Mouse (Mus musculus) intestine, embryonic 16.5 days (tissue): ENCODE measurements at regions not wholly inside any gene's neighbourhood (a gene's known extent, or its start where the extent isn't known, plus 50 kb on each side); places are given as distances from the start of the nearest gene placed in this dataset.

Source experiments
- ATAC-seq: fragments of 200-750 bp; cut with Nextera tagmentation; 2 replicates; pipeline ENCODE4 v1.8.0; 2017; ENCODE audit warnings: moderate TSS enrichment, moderate library complexity
- H3K27ac ChIP-seq: fragments of 300-500 bp; sonication (generic); 2 replicates; pipeline ENCODE4 v1.5.1; 2014; ENCODE audit warnings: mild to moderate bottlenecking, low read length
- H3K27me3 ChIP-seq: fragments of 300-500 bp; sonication (generic); replicated peaks from 2 replicates; pipeline ENCODE4 v1.6.1; 2014; ENCODE audit warnings: low read length, control low read depth, mixed read lengths; ENCODE audit not compliant: control insufficient read depth, insufficient read depth
- H3K36me3 ChIP-seq: fragments of 300-500 bp; sonication (generic); 2 replicates; pipeline ENCODE4 v1.6.1; 2014; ENCODE audit warnings: low read length, control low read depth; ENCODE audit not compliant: control insufficient read depth, insufficient read depth
- H3K4me1 ChIP-seq: fragments of 300-500 bp; sonication (generic); 2 replicates; pipeline ENCODE4 v1.6.1; 2014; ENCODE audit warnings: low read length, control low read depth, mixed read lengths; ENCODE audit not compliant: control insufficient read depth, insufficient read depth
- H3K4me2 ChIP-seq: fragments of 300-500 bp; sonication (generic); 2 replicates; pipeline ENCODE4 v1.6.1; 2014; ENCODE audit warnings: low read depth, low read length, control low read depth
- H3K4me3 ChIP-seq: fragments of 300-500 bp; sonication (generic); 2 replicates; pipeline ENCODE4 v1.5.1; 2014; ENCODE audit warnings: mild to moderate bottlenecking, low read length
- H3K9ac ChIP-seq: fragments of 300-500 bp; sonication (generic); 2 replicates; pipeline ENCODE4 v1.6.1; 2014; ENCODE audit warnings: low read depth, low read length
- H3K9me3 ChIP-seq: fragments of 300-500 bp; sonication (generic); 2 replicates; pipeline ENCODE4 v1.6.1; 2016; ENCODE audit warnings: low read length, control low read depth; ENCODE audit not compliant: control insufficient read depth
- WGBS: fragments of 180-500 bp; shearing (Covaris S2); extraction: QIAGEN DNeasy Blood & Tissue Kit; methylation state at CpG from one replicate; pipeline ENCODE4 v1.1.7; 2014; 5-methylcytosine and 5-hydroxymethylcytosine counted together

- Histone ChIP-seq H3K4me2 (no peak overlapping the region), H3K27me3 (no peaks in the 10 kb centered on the region), H3K9ac (no peak overlapping the region), H3K4me1 (no peaks in the 10 kb centered on the region), H3K36me3 (no peaks in the 10 kb centered on the region), H3K27ac (no peak overlapping the region), H3K9me3 (no peaks in the 10 kb centered on the region), H3K4me3 (no peak overlapping the region)
- no peak for ATAC-seq
- WGBS = 73% methylated on average over 5 of the region's 5 CpGs
Measured at GRCm38 (mm10) chr13:118603474-118603873, 66.1 kb upstream of the Fgf10 start.

- no peak for ATAC-seq
- H3K9ac ChIP-seq = no peak overlapping the region
- no peaks in the 10 kb centered on the region for H3K27me3 ChIP-seq
- no peaks in the 10 kb centered on the region for H3K36me3 ChIP-seq
- no peaks in the 10 kb centered on the region for H3K4me1 ChIP-seq
- H3K4me3 ChIP-seq = no peak overlapping the region
- WGBS = 66% methylated on average over 5 of the region's 5 CpGs
- H3K27ac ChIP-seq = no peak overlapping the region
- H3K4me2 ChIP-seq = no peak overlapping the region
- H3K9me3 ChIP-seq = no peaks in the 10 kb centered on the region
Measured at GRCm38 (mm10) chr13:118596856-118597255, 72.7 kb upstream of the Fgf10 start.

GRCm38 (mm10) chr13:118596218-118596795 is 73.3 kb upstream of the Fgf10 start:
- Histone ChIP-seq H3K4me3 (no peak overlapping the region), H3K4me1 (no peaks in the 10 kb centered on the region), H3K27me3 (no peaks in the 10 kb centered on the region), H3K27ac (no peak overlapping the region), H3K4me2 (no peak overlapping the region), H3K9me3 (no peaks in the 10 kb centered on the region), H3K9ac (no peak overlapping the region), H3K36me3 (no peaks in the 10 kb centered on the region)
- no peak for ATAC-seq
- 55% methylated on average over 6 of the region's 6 CpGs for WGBS

DNA sequence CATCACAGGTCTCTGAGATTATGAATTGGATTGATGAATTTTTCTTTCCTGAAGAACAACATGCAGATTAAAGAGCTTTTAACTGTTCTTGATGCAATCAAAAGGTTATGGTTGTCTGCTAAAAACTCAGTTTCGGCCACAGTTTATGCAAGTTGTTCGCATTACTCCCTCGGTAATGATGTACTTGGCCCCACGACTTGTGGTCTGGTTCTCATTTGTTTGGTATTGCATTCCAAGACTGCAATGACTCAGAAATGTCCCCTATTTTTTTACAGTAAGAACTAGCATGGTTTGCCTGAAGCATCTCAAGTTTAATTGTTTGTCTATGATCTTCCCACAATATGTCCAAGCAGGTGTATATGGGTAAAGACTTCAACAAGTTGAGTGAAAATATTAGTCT is 77.5 kb upstream of the Fgf10 start:
- no peak for ATAC-seq
- WGBS = 68% methylated on average over 4 of the region's 4 CpGs

DNA sequence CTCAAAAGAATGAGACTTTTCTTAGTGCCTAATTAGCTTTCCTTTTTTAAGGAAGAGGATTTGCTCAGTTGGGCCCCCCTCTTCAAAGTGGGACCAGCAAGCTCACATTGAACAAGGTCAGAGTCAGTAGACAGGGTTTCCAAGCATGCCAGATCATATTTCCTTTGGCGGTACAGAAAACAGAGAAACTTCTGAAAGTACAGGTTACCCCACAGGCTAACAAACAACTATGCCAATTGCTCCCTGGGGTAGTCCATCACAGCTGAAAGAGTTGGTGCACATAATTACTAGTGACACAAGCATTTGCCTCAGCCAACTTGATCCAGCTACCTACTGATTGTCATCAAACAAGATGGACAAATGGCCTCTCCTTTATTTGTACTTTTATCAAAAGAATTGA is 97.0 kb upstream of the Fgf10 start:
- Histone ChIP-seq H3K36me3 (no peaks in the 10 kb centered on the region), H3K4me1 (no peaks in the 10 kb centered on the region), H3K9ac (no peak overlapping the region), H3K27ac (no peak overlapping the region), H3K27me3 (no peaks in the 10 kb centered on the region), H3K4me2 (no peak overlapping the region), H3K4me3 (no peak overlapping the region), H3K9me3 (no peaks in the 10 kb centered on the region)
- 76% methylated on average over 1 of the region's 1 CpGs for WGBS
- no peak for ATAC-seq

More for the DNA sequence above, 77.5 kb upstream of the Fgf10 start:
- Histone ChIP-seq H3K27ac (no peak overlapping the region), H3K9ac (no peak overlapping the region), H3K27me3 (no peaks in the 10 kb centered on the region), H3K4me2 (no peak overlapping the region), H3K9me3 (no peaks in the 10 kb centered on the region), H3K4me1 (no peaks in the 10 kb centered on the region), H3K4me3 (no peak overlapping the region), H3K36me3 (no peaks in the 10 kb centered on the region)

GRCm38 (mm10) chr13:118565219-118565833 is 104.3 kb upstream of the Fgf10 start:
- Histone ChIP-seq H3K27ac (no peak overlapping the region), H3K36me3 (no peaks in the 10 kb centered on the region), H3K9me3 (no peaks in the 10 kb centered on the region), H3K27me3 (no peaks in the 10 kb centered on the region), H3K4me3 (no peak overlapping the region), H3K9ac (no peak overlapping the region), H3K4me1 (no peaks in the 10 kb centered on the region), H3K4me2 (no peak overlapping the region)
- ATAC-seq = no peak

GRCm38 (mm10) chr13:118558966-118559365 is 110.6 kb upstream of the Fgf10 start:
- ATAC-seq = no peak
- H3K27me3 ChIP-seq = no peaks in the 10 kb centered on the region
- no peaks in the 10 kb centered on the region for H3K4me1 ChIP-seq
- H3K4me2 ChIP-seq = no peak overlapping the region
- 89% methylated on average over 2 of the region's 2 CpGs for WGBS
- no peaks in the 10 kb centered on the region for H3K9me3 ChIP-seq
- H3K9ac ChIP-seq = no peak overlapping the region
- no peaks in the 10 kb centered on the region for H3K36me3 ChIP-seq
- H3K4me3 ChIP-seq = no peak overlapping the region
- no peak overlapping the region for H3K27ac ChIP-seq

- ATAC-seq = no peak
- Histone ChIP-seq H3K4me2 (no peak overlapping the region), H3K9ac (no peak overlapping the region), H3K27ac (no peak overlapping the region), H3K36me3 (no peaks in the 10 kb centered on the region), H3K4me1 (no peaks in the 10 kb centered on the region), H3K4me3 (no peak overlapping the region), H3K9me3 (no peaks in the 10 kb centered on the region), H3K27me3 (no peaks in the 10 kb centered on the region)
- 74% methylated on average over 2 of the region's 2 CpGs for WGBS
Measured at GRCm38 (mm10) chr13:118552029-118552428, 117.6 kb upstream of the Fgf10 start.

DNA sequence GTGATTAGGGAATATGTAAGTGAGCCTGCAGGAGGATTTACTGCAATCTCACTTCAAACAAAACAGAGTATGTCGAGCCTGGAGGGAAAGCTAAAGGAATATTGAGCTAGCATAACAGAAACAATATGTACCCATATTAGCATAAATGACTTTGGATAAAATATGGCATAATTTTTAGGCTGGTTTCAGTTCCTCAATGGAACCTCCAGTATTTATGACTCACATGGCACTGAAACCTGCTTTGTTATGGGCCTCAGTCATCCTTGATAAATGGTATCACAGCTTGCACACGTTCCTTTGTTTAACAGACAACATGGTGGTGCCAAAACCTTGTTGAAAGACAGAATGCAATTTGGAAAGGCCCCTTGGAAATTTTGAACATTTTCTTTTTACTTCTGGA is 130.8 kb upstream of the Fgf10 start:
- no peak for ATAC-seq
- H3K4me1 ChIP-seq = no peaks in the 10 kb centered on the region
- H3K4me2 ChIP-seq = no peak overlapping the region
- H3K27me3 ChIP-seq = no peaks in the 10 kb centered on the region
- WGBS = 48% methylated on average over 2 of the region's 2 CpGs
- H3K9ac ChIP-seq = no peak overlapping the region
- no peak overlapping the region for H3K4me3 ChIP-seq
- no peaks in the 10 kb centered on the region for H3K36me3 ChIP-seq
- H3K9me3 ChIP-seq = no peaks in the 10 kb centered on the region
- no peak overlapping the region for H3K27ac ChIP-seq

DNA sequence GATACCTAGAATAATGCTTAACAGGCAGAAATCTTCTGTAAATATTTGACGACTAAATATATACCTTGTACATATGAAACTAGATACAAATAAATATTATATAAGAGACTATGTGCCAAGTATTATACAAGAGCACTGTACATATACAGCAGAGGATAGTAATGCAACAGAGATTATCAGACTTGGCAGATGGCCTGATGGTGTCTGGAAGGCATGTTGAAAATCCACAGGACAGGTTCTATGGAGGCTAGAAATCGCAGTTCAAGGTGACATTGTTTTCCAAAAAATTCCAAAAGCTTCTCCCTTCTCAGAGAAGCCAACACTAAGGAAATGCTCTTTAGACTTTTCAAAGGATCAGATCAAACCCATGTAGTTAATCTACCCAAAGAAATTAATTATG is 126.9 kb upstream of the Mrps30 start:
- H3K36me3 ChIP-seq = no peaks in the 10 kb centered on the region
- no peak overlapping the region for H3K4me2 ChIP-seq
- no peaks in the 10 kb centered on the region for H3K4me1 ChIP-seq
- no peak for ATAC-seq
- H3K27me3 ChIP-seq = no peaks in the 10 kb centered on the region
- H3K9ac ChIP-seq = no peak overlapping the region
- no peak overlapping the region for H3K4me3 ChIP-seq
- H3K27ac ChIP-seq = no peak overlapping the region
- WGBS = 76% methylated on average over 2 of the region's 2 CpGs
- no peaks in the 10 kb centered on the region for H3K9me3 ChIP-seq
